Mouse (Mus musculus) MEL (cell line): Measurements from ENCODE around the gene Fez2. TPM values are rescaled to one million over a fixed set of nuclear protein-coding genes. Genes with fewer than 3 reads are reported as not detected.

ENCODE experiments used
- DNase-seq: peaks from one replicate; pipeline ENCODE4 v3.0.0; 2011; ENCODE audit warnings: low read depth, low spot score
- H3K27ac ChIP-seq: 2 replicates; pipeline ENCODE4 v1.5.1; 2012; ENCODE audit warnings: low read depth, mild to moderate bottlenecking, control low read depth, low read length, moderate library complexity; ENCODE audit not compliant: control insufficient read depth
- H3K27me3 ChIP-seq, 2 experiments: fragments of 150-350 bp in 1 of 2; sonication (generic) in 1 of 2; 2 replicates each; pipeline ENCODE4 v1.6.1; 2012; ENCODE audit warnings: low read length in 2 of 2, mild to moderate bottlenecking in 2 of 2, improper control_type of control experiment in 1 of 2, moderate library complexity in 1 of 2; ENCODE audit not compliant: insufficient read depth in 2 of 2, control insufficient read depth in 1 of 2
- H3K36me3 ChIP-seq, 2 experiments: 2 replicates each; pipeline ENCODE4 v1.6.1; 2012 to 2014; ENCODE audit warnings: low read length in 2 of 2, improper control_type of control experiment in 1 of 2, inconsistent platforms in 1 of 2, mild to moderate bottlenecking in 1 of 2; ENCODE audit not compliant: insufficient read depth in 2 of 2, control insufficient read depth in 1 of 2
- H3K4me1 ChIP-seq, 2 experiments: fragments of 150-350 bp in 1 of 2; sonication (generic) in 1 of 2; 2 replicates each; pipeline ENCODE4 v1.6.1; 2012; ENCODE audit warnings: low read length in 2 of 2, improper control_type of control experiment in 1 of 2, mild to moderate bottlenecking in 1 of 2; ENCODE audit not compliant: insufficient read depth in 2 of 2, control insufficient read depth in 1 of 2
- H3K4me3 ChIP-seq, 2 experiments: fragments of 150-350 bp in 1 of 2; sonication (generic) in 1 of 2; 2 replicates each; pipeline ENCODE4 v1.5.1; 2012; ENCODE audit warnings: low read depth in 2 of 2, low read length in 2 of 2, mild to moderate bottlenecking in 2 of 2, moderate library complexity in 2 of 2, control low read depth in 1 of 2, improper control_type of control experiment in 1 of 2; ENCODE audit not compliant: control insufficient read depth in 1 of 2, insufficient read depth in 1 of 2
- H3K79me2 ChIP-seq: 2 replicates; pipeline ENCODE4 v1.6.1; 2012; ENCODE audit warnings: mild to moderate bottlenecking, low read length, moderate library complexity; ENCODE audit not compliant: control insufficient read depth, poor library complexity, insufficient read depth
- H3K9ac ChIP-seq: 2 replicates; pipeline ENCODE4 v1.6.1; 2012; ENCODE audit warnings: low read depth, mild to moderate bottlenecking, control low read depth, low read length, moderate library complexity; ENCODE audit not compliant: control insufficient read depth, poor library complexity, severe bottlenecking
- H3K9me3 ChIP-seq: fragments of 150-350 bp; sonication (generic); replicated peaks from 2 replicates; pipeline ENCODE4 v1.6.1; 2012; ENCODE audit warnings: mild to moderate bottlenecking, low read length, improper control_type of control experiment, moderate library complexity; ENCODE audit not compliant: insufficient read depth
- CHD1 ChIP-seq: IDR thresholded peaks from 2 replicates; pipeline ENCODE4 v1.6.1; 2012; ENCODE audit warnings: low read depth, mild to moderate bottlenecking, inconsistent platforms, low read length, improper control_type of control experiment
- CTCF ChIP-seq, 3 experiments: IDR thresholded peaks in 2 of 3; conservative IDR thresholded peaks in 1 of 3; 2 replicates each; pipeline ENCODE4 v1.5.1; 2011 to 2012; ENCODE audit warnings: low read length in 3 of 3, low read depth in 2 of 3, mild to moderate bottlenecking in 2 of 3, improper control_type of control experiment in 1 of 3, inconsistent platforms in 1 of 3, mixed read lengths in 1 of 3, moderate library complexity in 1 of 3; ENCODE audit not compliant: control insufficient read depth in 1 of 3, insufficient read depth in 1 of 3, poor library complexity in 1 of 3, severe bottlenecking in 1 of 3
- E2F4 ChIP-seq: IDR thresholded peaks from 2 replicates; pipeline ENCODE4 v1.6.1; 2011; ENCODE audit warnings: low read depth, low read length, improper control_type of control experiment, borderline replicate concordance
- ELF1 ChIP-seq: IDR thresholded peaks from 2 replicates; pipeline ENCODE4 v1.6.1; 2014; ENCODE audit warnings: low read depth, mild to moderate bottlenecking, inconsistent platforms, low read length, improper control_type of control experiment, moderate library complexity
- EP300 ChIP-seq, 2 experiments: IDR thresholded peaks; 2 replicates each; pipeline ENCODE4 v1.6.1; 2011; ENCODE audit warnings: improper control_type of control experiment in 2 of 2, low read length in 2 of 2, low read depth in 1 of 2, mild to moderate bottlenecking in 1 of 2
- ETS1 ChIP-seq: IDR thresholded peaks from 2 replicates; pipeline ENCODE4 v1.6.1; 2012; ENCODE audit warnings: low read depth, mild to moderate bottlenecking, inconsistent platforms, low read length, improper control_type of control experiment, moderate library complexity
- GABPA ChIP-seq: IDR thresholded peaks from 2 replicates; pipeline ENCODE4 v1.6.1; 2012; ENCODE audit warnings: low read depth, mild to moderate bottlenecking, inconsistent platforms, low read length, improper control_type of control experiment, moderate library complexity
- GATA1 ChIP-seq: IDR thresholded peaks from 2 replicates; pipeline ENCODE4 v1.6.1; 2011; ENCODE audit warnings: low read depth, low read length, improper control_type of control experiment
- HCFC1 ChIP-seq: IDR thresholded peaks from 2 replicates; pipeline ENCODE4 v1.6.1; 2012; ENCODE audit warnings: low read depth, mild to moderate bottlenecking, inconsistent platforms, low read length, improper control_type of control experiment, moderate library complexity
- JUND ChIP-seq: IDR thresholded peaks from 2 replicates; pipeline ENCODE4 v1.6.1; 2011; ENCODE audit warnings: low read depth, mild to moderate bottlenecking, improper control_type of control experiment, low read length
- MAFK ChIP-seq: IDR thresholded peaks from 2 replicates; pipeline ENCODE4 v1.6.1; 2011; ENCODE audit warnings: low read depth, mild to moderate bottlenecking, low read length, improper control_type of control experiment, borderline replicate concordance
- MAX ChIP-seq: IDR thresholded peaks from 2 replicates; pipeline ENCODE4 v1.6.1; 2011; ENCODE audit warnings: low read length, improper control_type of control experiment
- MAZ ChIP-seq: IDR thresholded peaks from 2 replicates; pipeline ENCODE4 v1.6.1; 2012; ENCODE audit warnings: low read depth, mild to moderate bottlenecking, inconsistent platforms, low read length, improper control_type of control experiment
- MEF2A ChIP-seq: IDR thresholded peaks from 2 replicates; pipeline ENCODE4 v1.6.1; 2014; ENCODE audit warnings: low read depth, mild to moderate bottlenecking, inconsistent platforms, low read length, improper control_type of control experiment; ENCODE audit not compliant: poor library complexity, insufficient replicate concordance, severe bottlenecking; ENCODE audit errors: extremely low read depth
- MXI1 ChIP-seq: IDR thresholded peaks from 2 replicates; pipeline ENCODE4 v1.6.1; 2011; ENCODE audit warnings: mild to moderate bottlenecking, low read depth, low read length, improper control_type of control experiment
- MYB ChIP-seq: IDR thresholded peaks from 2 replicates; pipeline ENCODE4 v1.6.1; 2011; ENCODE audit warnings: mild to moderate bottlenecking, low read depth, low read length, improper control_type of control experiment
- MYC ChIP-seq: IDR thresholded peaks from 2 replicates; pipeline ENCODE4 v1.6.1; 2011; ENCODE audit warnings: low read depth, mild to moderate bottlenecking, low read length, improper control_type of control experiment, moderate library complexity
- NELFE ChIP-seq: IDR thresholded peaks from 2 replicates; pipeline ENCODE4 v1.6.1; 2011; ENCODE audit warnings: low read depth, low read length, improper control_type of control experiment
- NRF1 ChIP-seq: IDR thresholded peaks from 2 replicates; pipeline ENCODE4 v1.6.1; 2014; ENCODE audit warnings: low read depth, mild to moderate bottlenecking, inconsistent platforms, low read length, improper control_type of control experiment, moderate library complexity; ENCODE audit not compliant: poor library complexity, insufficient read depth, severe bottlenecking
- POLR2A ChIP-seq, 2 experiments: IDR thresholded peaks; 2 replicates each; pipeline ENCODE4 v1.6.1; 2011 to 2012; ENCODE audit warnings: low read length in 2 of 2, mild to moderate bottlenecking in 2 of 2, control low read depth in 1 of 2, improper control_type of control experiment in 1 of 2, low read depth in 1 of 2, moderate library complexity in 1 of 2; ENCODE audit not compliant: control insufficient read depth in 1 of 2, insufficient read depth in 1 of 2, poor library complexity in 1 of 2
- POLR2AphosphoS2 ChIP-seq: IDR thresholded peaks from 2 replicates; pipeline ENCODE4 v1.6.1; 2011; ENCODE audit warnings: low read length, improper control_type of control experiment
- POLR2AphosphoS5 ChIP-seq: IDR thresholded peaks from 2 replicates; pipeline ENCODE4 v1.6.1; 2012; ENCODE audit warnings: low read depth, borderline replicate concordance, mild to moderate bottlenecking, inconsistent platforms, low read length, moderate library complexity, mixed read lengths
- RAD21 ChIP-seq: IDR thresholded peaks from 2 replicates; pipeline ENCODE4 v1.6.1; 2011; ENCODE audit warnings: mild to moderate bottlenecking, low read depth, low read length, improper control_type of control experiment
- RCOR1 ChIP-seq: IDR thresholded peaks from 2 replicates; pipeline ENCODE4 v1.6.1; 2012; ENCODE audit warnings: low read depth, mild to moderate bottlenecking, inconsistent platforms, low read length, improper control_type of control experiment
- SIN3A ChIP-seq: IDR thresholded peaks from 2 replicates; pipeline ENCODE4 v1.6.1; 2012; ENCODE audit warnings: low read length, improper control_type of control experiment, inconsistent platforms
- SMC3 ChIP-seq: IDR thresholded peaks from 2 replicates; pipeline ENCODE4 v1.6.1; 2011; ENCODE audit warnings: low read depth, low read length, improper control_type of control experiment
- TAL1 ChIP-seq: IDR thresholded peaks from 2 replicates; pipeline ENCODE4 v1.6.1; 2012; ENCODE audit warnings: mild to moderate bottlenecking, inconsistent platforms, low read length, moderate library complexity, mixed read lengths
- UBTF ChIP-seq: IDR thresholded peaks from 2 replicates; pipeline ENCODE4 v1.6.1; 2012; ENCODE audit warnings: low read depth, mild to moderate bottlenecking, inconsistent platforms, low read length, improper control_type of control experiment, moderate library complexity, borderline replicate concordance; ENCODE audit not compliant: insufficient read depth
- USF1 ChIP-seq: IDR thresholded peaks from 2 replicates; pipeline ENCODE4 v1.6.1; 2014; ENCODE audit warnings: low read depth, mild to moderate bottlenecking, inconsistent platforms, low read length, improper control_type of control experiment, moderate library complexity
- ZNF384 ChIP-seq: IDR thresholded peaks from 2 replicates; pipeline ENCODE4 v1.6.1; 2012; ENCODE audit warnings: low read depth, mild to moderate bottlenecking, inconsistent platforms, low read length, improper control_type of control experiment
- polyA plus RNA-seq, 2 experiments: library from polyadenylated mRNA; stranded (reverse) in 1 of 2; unstranded in 1 of 2; fragments of >175 nt in 1 of 2; fragments of >200 nt in 1 of 2; gene quantifications; 2 replicates each; pipeline versions ENCODE4 v1.2.1 to v1.2.4; 2012; ENCODE audit warnings: low replicate concordance in 2 of 2, low read depth in 1 of 2; ENCODE audit not compliant: insufficient read length in 2 of 2, insufficient read depth in 1 of 2, missing spikeins in 1 of 2
- total RNA-seq: library from RNA; depleted of rRNA; stranded (reverse); fragments of 300-350 nt; gene quantifications from 2 replicates; pipeline ENCODE4 v1.2.3, GENCODE M21; 2012

Gene Fez2
- total and polyA plus RNA-seq, 3 experiments = 11.7 to 17.4 TPM; not detected in 1

DNA sequence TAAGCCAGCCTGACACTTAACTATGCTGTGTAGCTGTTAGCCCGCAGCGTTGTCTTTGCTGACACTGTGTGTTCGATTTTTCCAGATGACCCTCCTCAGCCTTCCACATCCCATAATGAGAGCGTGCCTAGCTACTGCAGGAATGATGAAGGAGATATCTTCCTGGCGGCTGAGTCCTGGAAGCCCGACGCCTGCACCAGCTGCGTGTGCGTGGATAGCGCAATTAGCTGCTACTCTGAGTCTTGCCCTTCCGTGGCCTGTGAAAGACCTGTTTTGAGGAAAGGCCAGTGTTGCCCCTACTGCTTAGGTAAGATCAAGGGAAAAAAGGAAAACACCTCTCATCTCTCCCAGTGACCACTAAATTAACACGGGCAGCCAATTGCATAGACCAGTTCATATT, 63.1 kb downstream of the Fez2 start:
- H3K27ac ChIP-seq = no peak overlapping the region
- H3K27me3 ChIP-seq = no peaks in the 10 kb centered on the region
- no peak overlapping the region for H3K9ac ChIP-seq
- no peak overlapping the region for H3K4me3 ChIP-seq
- no peak for DNase-seq
- no peaks in the 10 kb centered on the region for H3K9me3 ChIP-seq
- no peaks in the 10 kb centered on the region for H3K36me3 ChIP-seq
- H3K4me1 ChIP-seq = no peaks in the 10 kb centered on the region
- H3K79me2 ChIP-seq = no peaks in the 10 kb centered on the region
- TF ChIP-seq HCFC1 (no peak), RCOR1 (no peak), MEF2A (no peak), USF1 (no peak), CHD1 (no peak), MAX (no peak), NELFE (no peak), ELF1 (no peak), POLR2AphosphoS2 (no peak), RAD21 (no peak), ETS1 (no peak), MYC (no peak), UBTF (no peak), SMC3 (no peak), MAFK (no peak), CTCF (IDR thresholded peaks at IDR 0.05 in 2 of 3, conservative IDR thresholded peaks at IDR 0.05 in 1 of 3; ENCODE audit: control insufficient read depth in 1 of 3, insufficient read depth in 1 of 3, low read depth in 2 of 3, low read length in 3 of 3, poor library complexity in 1 of 3, severe bottlenecking in 1 of 3) (no peak), MYB (no peak), TAL1 (no peak)

DNA sequence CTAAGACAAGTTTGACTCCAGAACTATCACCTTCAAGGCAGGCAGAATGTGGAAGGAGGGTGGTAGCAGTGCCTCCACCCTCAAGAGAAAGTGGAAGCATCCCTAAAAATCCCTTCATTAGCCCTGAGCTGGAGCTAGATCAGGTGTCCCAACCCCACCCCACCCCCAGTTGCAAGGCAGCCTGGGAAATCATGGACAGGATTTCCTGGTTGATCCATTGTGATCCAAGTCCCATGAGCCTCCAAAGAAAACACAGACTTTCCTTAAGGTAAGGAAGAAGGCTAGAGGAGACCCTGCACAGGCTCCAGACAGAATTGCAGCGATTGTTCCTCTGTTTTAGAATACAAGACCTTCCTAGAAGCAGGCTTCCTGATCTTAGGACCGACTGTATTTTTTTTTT, 63.5 kb downstream of the Fez2 start:
- no peak for DNase-seq
- Histone ChIP-seq H3K36me3 (no peaks in the 10 kb centered on the region), H3K4me3 (no peak overlapping the region), H3K27ac (no peak overlapping the region), H3K9ac (no peak overlapping the region), H3K79me2 (no peaks in the 10 kb centered on the region), H3K4me1 (no peaks in the 10 kb centered on the region), H3K9me3 (no peaks in the 10 kb centered on the region), H3K27me3 (no peaks in the 10 kb centered on the region)
- TF ChIP-seq ZNF384 (no peak), JUND (no peak), UBTF (no peak), NRF1 (no peak), EP300 (IDR thresholded peaks at IDR 0.05; ENCODE audit: low read depth in 1 of 2, low read length in 2 of 2) (no peak), MXI1 (no peak), GATA1 (no peak), E2F4 (no peak), POLR2A (IDR thresholded peaks at IDR 0.05; ENCODE audit: control insufficient read depth in 1 of 2, insufficient read depth in 1 of 2, low read depth in 1 of 2, low read length in 2 of 2, poor library complexity in 1 of 2) (no peak), SIN3A (no peak), RAD21 (no peak), MAZ (no peak), GABPA (no peak), HCFC1 (no peak), POLR2AphosphoS5 (no peak)
